Mouse (Mus musculus) T-helper 2 cell (primary cell): ENCODE results near the gene Clptm1.

Experiments
- in situ Hi-C: fragments of 300-600 bp; cut with MboI, MseI; formaldehyde crosslinking; loops from one replicate; pipeline ENCODE4 v1.15.1; 2025; ENCODE audit warnings: high pct_unique_total_duplicates

Gene Clptm1

DNA sequence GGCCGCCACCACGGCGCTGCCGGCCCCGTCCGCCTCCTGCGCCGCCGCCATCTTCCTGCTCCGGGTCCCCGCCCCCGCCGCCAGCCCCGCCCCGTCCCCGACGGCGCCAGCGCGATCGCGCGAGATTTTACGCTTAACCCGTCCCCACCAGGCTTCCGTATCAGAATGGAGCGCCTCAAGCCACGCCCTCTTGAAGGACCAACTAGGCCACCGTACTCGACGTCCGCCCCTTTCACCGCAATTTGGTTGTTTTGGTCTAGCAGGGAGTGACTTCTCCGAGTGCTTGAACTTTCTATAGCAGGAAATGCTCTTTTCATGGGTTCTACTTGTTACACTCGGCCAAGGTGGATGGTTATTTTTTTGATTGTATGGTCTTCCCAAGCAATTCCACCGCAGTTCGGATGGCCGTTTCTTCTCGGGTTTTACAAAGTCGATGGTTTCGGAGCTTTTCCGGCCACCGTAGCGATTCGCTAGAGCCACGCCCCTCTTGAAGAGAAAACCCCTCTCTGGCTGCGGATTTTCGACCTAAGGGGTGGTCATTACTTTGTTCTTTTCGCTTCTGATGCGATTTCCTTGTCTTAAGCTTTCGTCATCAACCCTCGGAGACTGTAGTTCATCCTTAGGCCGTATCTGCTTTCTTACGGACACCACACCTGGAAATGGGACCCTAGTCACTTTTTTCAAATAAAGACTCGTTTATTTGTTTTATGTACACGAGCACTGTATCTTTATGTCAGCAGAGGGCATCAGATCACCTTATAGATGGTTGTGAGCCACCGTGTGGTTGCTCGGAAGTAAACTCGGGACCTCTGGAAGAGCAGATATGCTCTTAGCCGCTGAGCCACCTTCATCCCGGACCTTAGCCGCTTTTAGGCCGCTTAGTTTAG is at the start of gene Clptm1:
Gene Clptm1 (minus strand): TSS at position 79 of the 887 bp plus-strand sequence.
- in situ Hi-C loops, result loop anchor here (5.0 kb wide), 1 partner anchor 47 kb away; no protein-coding TSS in a partner anchor

DNA sequence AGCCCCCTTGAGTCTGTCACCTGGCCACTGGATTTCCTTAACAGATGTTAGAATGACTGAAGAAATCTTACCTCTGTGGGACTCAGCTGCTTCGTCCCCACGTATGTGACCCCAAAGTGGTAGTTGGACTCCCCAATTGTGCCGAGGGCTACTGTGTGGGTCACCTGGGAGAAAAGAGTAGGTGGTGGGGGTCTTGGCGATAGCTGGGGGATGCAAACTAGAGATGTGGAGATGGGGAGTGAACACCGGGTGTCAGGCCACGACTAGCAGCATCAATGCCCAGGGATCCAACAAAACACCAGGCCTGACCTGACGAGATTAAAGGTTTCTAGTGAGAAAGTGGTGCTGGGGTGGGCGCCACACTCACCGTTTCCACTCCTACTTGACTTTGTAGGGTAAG is 48.8 kb upstream of the Clptm1 start:
- in situ Hi-C loops, result loop anchor here (5.0 kb wide), 2 partner anchors 46 to 576 kb away; partner anchors contain the start of gene Clptm1

DNA sequence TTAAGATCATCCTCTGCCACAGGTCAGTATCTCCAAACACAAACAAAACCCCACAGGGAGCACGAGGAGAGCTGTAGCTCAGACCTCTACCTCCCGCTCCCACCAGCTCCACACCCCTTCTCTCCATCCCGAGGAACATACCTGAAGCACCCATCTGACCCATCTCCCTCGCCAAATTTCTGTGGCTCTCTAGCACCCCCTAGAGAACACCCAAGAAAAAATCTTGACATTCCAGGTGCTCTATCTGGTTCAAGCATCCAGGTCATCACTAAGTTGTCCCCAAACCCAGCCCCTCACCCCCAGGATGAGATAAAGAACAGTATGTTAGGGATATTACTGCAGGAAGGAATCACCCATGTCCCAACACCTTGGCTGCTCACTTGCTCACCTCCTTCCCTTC is 48.4 kb upstream of the Clptm1 start:
- in situ Hi-C loops, result loop anchor here (5.0 kb wide), 2 partner anchors 46 to 576 kb away; partner anchors contain the start of gene Clptm1

DNA sequence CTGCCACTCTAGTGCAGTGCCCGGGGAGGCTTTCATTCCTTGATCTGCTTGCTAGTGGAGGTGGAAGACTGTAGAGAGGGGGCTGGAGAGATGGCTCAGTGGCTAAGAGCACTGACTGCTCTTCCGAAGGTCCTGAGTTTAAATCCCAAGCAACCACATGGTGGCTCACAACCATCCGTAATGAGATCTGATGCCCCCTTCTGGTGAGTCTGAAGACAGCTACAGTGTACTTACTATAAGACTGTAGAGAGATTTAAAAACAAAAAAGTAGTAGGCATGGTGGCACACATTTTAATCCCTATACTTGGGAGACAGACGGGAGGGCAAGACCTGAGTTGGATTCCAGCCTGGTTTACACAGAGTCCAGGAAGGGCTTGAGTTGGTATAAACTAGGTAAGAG is 47.6 kb upstream of the Clptm1 start:
- in situ Hi-C loops, result loop anchor here (5.0 kb wide), 2 partner anchors 45 to 575 kb away; partner anchors contain the start of gene Clptm1

DNA sequence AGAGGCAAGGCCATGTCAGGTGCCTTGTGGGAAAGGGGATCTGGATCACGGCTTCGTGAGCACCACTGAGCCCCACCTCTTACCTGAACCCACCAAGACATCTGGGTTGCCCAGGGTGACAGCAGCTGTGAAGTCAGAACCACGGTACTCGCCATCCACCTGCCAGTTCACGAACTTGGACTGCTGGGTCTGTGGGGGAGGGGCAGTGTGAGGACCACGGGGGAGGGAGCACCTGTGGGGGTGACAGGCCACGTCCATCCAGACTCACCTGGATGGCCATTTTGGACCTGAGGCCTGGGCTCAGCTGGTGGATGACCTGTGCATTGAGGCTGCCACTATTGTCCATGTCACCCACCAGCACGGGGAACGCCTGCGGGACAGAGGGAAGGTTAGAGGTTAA is 45.8 kb upstream of the Clptm1 start:
- in situ Hi-C loops, result loop anchor here (5.0 kb wide), 2 partner anchors 43 to 573 kb away; partner anchors contain the start of gene Clptm1

DNA sequence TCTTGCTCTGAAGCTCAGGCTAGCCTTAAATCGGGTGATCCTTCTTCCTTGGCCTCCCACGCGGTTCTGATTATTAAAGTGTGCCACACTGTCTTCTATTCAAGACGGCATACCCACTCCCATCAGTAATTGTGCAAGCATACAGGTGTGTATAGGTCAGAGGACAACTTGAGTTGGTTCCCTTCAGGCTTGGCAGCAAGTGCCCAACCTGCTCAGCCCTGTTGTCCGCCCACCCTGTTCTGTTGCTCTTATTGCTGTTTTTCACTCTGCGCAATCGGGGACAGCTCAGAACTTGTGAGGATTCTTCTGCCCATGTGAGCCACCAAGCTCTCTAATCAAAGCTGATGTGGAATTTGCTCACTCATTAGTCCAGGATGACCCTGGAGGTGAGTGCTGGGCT is 40.4 kb upstream of the Clptm1 start:
- in situ Hi-C loops, result no loop called here

DNA sequence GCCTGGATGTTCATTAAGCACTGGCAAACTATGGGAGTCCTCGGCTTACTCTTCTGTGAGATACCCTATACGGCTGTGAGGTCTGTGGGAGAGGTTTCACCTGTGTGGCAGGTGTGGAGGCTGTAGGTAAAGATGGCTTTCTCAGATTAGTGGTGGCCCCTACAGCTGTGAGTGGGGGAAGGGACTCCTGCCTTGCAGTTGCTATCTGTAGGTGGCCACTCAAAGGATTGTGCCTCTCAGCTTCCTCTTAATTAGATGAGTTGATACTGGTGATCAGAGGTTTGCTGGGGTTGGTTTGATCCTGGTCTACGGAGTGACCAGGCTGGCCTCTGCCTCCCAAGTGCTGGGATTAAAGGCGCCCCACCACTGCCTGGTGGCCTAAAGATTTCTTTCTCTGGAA is 39.6 kb upstream of the Clptm1 start:
- in situ Hi-C loops, result no loop called here

DNA sequence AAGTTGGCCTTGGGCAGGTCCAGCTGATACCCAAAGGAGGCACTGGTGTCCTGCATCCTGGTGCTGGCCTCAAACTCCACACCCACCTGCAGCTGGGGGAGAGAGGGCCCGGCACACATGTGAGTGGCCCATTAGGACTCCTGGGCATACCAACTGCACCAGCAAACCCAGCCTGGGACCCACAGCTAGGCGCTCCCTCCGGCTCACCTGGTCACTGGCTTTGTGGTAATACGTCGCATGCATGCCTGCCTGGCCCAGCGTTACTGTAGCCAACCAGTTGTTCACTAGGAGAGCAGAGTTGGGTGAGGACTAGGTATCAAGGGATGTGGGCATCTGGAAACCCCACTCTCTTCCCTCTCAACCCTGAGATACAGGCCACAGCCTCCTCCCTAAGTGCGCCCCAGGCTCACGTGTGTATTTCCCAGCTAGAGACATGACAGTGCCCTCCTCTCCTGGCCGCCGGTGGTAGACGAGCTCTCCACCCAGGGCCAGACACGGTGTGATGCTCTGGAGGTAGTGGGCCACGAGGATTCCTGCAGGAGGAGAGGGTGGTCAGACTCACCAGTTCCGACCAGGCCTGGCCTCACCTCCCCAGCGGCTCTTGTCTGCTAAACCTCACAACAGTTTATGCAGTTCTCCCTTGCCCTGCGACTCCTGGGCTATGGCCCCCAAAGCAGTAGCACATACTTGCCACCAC is 38.2 kb upstream of the Clptm1 start:
- in situ Hi-C loops, result no loop called here

DNA sequence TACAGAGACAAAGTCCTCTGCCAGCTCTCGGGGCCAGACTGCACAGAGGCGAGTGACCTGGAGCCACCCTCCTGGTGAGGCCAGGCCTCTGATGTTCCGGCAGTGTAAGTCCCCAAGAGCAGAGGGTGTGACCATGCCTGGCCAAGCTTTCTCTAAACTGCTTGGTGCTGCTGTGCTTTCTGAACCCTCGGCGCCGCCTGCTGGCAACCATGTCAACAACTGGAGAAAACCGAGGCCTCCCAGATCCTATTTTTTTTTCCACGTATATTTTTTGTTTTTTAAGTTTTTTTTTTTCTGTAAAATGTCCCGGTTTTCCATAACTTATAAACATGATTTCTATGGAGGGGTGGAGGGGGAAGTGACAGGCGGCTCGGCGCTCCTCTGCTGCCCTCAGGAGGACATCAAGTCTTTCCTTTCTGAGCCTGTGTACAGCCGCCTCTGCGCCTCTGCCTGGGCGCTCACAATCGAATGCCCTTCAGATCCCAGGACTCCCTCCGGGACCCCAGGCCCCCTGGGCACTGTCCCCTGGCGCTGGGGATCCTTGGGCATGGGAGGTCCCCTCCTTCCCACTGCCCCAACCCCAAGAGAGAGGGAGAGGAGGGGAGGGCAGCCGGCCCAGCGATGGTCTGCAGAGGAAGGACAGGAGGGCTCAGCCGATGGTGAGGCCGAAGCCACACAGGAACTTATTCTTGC is 36.4 kb upstream of the Clptm1 start:
- in situ Hi-C loops, result no loop called here

DNA sequence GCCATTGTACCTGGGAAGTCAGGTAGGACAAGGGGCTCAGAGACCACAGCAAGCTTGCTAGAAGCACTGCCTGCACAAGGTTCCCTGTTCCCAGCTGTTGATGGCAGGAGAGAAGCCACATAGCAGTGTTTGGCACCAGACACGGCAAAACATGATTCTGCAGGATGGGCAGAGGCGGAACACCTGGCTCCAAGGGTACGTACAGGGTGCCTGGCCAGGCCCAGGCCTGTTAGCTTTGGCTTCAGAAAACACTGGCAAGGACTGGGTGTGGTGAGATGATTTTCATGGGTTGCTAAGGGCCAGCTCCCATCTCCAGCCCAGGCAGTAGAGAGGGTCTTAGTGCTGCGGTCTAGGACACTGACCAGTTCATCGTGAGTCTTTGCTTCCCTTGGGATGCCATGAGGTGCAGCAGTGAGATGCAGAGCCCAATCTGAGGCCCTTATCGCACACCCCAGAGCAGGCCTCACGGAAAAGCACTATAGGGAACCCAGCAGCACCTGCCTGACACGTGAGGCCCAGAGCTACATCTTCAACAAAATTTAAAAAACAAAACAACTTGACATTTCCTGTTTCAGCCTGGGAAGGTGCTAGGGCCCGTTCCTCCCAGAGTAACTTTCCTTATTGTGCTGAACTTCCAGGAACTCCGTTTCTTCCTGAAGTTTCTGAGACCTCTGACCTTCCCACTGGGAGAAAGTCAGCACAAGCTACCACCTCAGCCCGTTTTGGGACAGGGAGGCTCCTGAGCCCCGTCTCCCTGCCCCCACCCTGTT is 35.7 kb upstream of the Clptm1 start:
- in situ Hi-C loops, result no loop called here

DNA sequence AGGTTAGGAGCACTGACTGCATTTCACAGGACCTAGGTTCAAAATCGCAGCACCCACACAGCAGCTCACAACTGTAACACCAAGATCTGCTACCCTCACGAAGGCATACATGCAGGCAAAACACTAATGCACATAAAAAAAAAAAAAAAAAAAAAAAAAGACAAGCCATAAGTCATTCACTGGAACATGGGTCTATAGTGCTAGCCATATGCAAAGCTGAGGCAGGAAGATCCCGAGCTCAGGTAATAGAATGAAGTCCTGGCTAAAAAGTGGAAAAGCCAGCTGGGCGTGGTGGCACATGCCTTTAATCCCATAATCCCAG is 35.0 kb upstream of the Clptm1 start:
- in situ Hi-C loops, result no loop called here

DNA sequence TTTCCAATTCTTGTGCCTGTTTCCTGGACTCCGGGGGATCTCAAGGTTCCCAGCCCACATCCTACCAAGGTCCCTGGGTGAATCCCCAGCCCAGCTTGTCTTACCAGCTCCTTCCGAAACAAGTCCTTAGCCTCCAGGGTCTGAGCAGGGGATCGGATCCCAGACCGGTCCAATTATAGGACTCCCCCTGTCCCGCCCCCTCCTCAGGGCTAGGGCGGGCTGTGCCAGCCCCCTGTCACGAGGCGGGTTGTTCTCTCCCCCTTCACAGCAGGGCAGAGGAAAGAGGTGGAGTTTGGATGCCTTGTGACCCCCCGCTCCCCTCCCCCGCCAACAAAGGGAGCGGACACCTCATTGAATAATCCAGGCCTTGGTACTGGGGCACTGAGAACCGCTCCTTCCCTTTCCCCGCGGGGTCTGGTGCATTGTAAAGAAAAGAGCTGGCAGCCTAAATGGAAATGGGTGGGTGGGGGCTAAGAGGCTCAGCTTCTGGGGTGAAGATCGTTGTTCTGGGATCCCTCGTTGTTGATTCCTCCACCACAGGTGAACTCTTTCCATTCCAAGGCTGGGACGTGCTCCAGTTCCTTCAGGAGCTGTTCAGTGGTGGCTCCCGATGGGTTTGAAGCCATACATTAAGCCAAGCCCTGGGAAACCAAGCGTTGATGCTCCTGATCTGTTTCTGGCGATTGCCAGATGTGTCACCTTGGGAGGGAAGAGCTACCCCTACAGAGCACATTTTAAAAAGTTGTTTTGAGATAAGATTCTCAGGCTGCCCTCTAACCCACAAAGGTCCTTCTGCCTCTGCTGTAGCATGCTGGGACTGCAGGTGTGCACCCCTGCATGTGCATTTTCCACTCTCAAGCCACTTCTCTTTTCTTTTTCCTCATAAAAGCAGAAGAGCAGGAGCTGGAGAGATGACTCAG is 34.3 kb upstream of the Clptm1 start, which contains the start of gene Apoe:
Gene Apoe (minus strand): TSS at position 282 of the 920 bp plus-strand sequence.
- in situ Hi-C loops, result no loop called here

DNA sequence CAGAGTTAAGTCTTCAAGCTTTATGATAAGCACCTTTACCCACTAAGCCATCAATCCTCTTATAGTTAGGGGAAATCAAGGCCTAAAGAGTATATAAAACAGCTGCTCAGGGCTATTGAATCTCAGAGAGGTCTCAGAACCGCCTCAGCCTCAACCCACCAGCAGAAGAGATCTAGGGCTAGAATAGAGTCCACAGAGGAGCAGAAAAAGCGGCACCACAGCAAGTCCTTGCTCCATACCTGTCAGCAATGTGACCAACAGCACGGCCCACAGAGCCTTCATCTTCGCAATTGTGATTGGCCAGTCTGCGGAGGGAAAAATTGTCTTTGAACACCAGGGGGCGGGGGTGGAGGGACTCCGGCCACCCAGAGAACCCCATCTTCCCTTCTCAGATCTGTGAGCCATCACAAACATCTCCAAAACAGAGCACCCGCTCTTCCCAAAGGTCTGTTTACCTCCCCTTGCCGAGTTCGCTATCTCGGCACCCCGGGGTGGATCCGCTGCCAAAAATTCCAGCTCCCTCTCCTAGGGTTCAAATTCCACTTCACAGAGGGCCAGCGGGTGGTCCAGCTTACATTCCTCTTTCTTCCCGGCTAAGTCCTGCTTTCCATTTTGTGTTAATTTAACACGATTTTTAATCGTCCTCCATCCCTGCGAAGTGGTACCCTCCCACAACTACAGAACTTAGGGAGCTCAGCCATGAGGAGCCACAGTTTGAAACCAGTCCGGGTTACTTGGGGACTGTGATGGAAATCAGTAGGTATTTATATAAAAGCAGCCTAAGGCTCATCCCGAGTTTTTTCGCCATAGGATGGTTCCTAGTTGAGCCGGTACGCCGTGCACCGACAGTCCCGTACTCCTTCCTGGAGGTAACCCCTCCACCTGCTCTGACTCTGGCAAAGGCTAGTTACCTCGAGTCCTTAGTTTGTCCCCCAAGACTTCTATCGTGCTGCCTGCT is 33.4 kb upstream of the Clptm1 start:
- in situ Hi-C loops, result no loop called here

DNA sequence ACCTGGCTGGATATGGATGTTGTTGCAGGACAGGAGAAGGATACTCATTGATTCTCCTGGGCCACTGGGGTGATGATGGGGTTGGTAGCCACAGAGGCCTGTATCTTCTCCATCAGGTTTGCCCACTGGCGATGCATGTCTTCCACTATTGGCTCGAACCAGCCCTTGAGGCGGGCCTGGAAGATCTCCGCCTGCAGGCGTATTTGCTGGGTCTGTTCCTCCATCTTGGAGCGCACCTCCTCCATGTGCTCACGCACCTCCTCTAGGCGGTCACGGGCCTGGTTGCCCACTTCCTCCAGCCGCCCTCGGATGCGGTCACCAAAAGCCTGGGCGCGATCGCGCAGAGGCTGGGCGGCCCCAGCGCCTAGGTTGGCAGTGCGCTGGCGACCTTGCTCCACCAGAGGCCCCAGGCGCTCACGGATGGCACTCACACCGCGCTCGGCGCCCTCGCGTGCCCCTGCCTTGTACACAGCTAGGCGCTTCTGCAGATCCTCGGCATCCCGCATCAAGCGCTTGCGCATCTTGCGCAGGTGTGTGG is 31.6 kb upstream of the Clptm1 start:
- in situ Hi-C loops, result no loop called here

DNA sequence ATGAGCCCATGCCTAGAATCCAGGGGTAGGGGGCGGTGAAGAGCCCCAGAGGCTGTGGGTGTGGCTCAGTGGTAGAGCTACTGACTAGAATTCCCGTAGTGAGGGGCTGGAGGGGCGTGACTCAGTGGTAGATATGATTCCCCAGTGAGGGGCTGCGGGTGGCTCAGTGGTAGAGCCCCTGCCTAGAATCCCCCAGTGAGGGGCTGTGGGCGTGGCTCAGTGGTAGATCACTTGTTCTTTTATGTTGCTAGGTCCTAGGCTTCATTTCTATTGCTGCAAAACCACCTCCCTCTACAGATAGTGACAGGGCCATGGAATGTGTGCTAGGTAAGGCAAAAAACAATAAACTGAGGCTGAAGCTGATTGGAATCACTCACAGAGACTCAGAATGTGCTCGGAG is 31.0 kb upstream of the Clptm1 start:
- in situ Hi-C loops, result no loop called here

DNA sequence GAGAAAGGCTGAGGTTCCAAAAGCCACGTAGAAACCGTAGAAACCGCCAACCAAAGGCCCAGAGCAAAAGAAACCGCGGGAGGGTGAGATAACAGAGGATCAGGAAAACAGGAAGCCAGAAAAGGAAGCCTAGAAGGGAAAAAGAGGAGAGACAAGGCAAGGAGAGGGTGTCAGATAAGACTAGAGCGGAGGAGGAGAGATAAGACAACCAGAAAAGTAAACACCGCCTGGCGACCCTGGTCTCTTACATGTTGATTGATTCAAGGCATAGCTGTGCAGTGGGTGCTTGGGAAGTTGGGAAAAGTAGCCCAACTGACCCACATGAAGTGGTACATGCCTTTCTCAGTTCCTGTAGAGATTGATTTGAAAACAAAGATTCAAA is 30.4 kb upstream of the Clptm1 start:
- in situ Hi-C loops, result no loop called here

DNA sequence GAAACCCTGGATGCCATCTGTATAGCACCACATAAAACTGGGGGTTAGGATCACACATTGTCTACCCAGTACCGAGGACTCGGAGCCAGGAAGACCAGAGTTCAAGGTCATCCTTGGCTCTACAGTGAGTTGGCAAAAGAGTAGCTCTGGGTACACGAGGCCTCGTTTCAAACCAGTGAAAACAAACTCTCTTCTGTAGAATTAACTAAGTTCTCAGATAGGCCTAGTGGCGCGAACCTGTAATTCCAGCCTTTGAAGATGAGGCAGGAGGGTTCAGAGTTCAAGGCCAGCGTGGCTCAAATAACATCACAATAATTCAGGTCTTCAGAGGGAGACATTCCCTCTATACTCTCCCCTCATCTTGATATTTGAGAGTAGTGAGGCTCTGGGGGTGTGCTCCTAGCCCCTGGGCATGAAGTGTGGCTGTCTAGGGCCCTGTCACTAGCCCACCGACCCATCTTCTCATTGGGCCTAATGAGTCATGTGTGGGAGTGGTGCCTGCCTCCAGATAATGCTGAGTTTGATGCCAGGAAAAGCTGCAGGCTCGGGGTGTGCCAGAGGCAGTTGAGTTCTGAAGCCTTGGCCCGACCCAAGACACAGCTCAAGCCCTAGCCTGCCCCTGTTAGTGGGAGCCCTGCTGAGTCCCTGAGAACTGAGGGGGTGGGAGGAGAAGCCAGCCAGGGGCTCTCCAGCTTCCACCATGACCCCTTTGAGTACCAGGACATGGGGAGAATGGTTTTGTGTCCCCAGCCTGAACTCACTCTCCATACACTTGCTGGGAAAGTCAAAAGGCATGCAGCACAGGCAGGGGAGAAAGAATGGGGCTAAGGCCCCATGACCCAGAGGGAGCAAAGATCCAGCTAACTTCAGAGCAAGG is 29.7 kb upstream of the Clptm1 start:
- in situ Hi-C loops, result no loop called here

DNA sequence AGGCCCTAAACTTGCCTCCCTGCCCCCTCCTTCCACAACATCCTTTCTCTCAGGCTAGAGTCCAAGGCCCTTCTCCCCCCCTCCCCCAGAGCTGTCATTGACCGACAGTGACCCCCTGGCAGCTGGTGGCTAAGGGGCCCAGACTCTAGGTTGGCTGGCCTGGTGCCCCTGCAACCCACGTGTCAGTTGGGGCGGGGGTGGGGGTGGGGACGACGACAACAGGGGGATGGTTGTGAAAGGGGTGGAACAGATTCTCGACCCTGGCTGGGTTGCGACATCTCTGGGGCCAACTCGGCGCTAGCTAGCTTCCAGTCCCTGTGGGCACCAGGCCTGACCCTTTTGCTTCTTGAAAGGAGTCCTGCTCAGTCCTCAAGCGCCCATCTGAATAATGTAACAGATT is 28.6 kb upstream of the Clptm1 start:
- in situ Hi-C loops, result no loop called here
